Mouse (Mus musculus): ENCODE results near the gene Chd6. TPM values are rescaled to one million over a fixed set of nuclear protein-coding genes. Genes with fewer than 3 reads are reported as not detected.

Chd6 gene
- polyA plus RNA-seq, 1 experiment from 2014 or later, result 23.2 TPM

GRCm38 (mm10) chr2:160914656-160915055 is 194.2 kb downstream of the Chd6 start:
- no peak for ATAC-seq
- no peak for TF ChIP-seq CTCF (IDR thresholded peaks at IDR 0.05)
- CTCF ChIA-PET, result interaction anchor here (1.0 kb wide), 1 partner anchor 12 kb away, joined by 3 read pairs; no protein-coding TSS in a partner anchor
- H3K27me3 ChIP-seq, result peaks cover 60% of the 10 kb centered on the region
- DNase-seq (ENCODE audit: low read depth, low spot score), result no peak
- in situ Hi-C loops (cut with MboI; ENCODE audit: low pct_unique_long_range_greater_than_20kb), result no loop called here
- POLR2A ChIA-PET, result no interaction called here

GRCm38 (mm10) chr2:160912231-160912671 is 196.6 kb downstream of the Chd6 start, which contains the start of gene Emilin3:
Emilin3 (minus strand) TSS chr2:160912328.
- POLR2A ChIA-PET, result no interaction called here
- in situ Hi-C loops (cut with MboI; ENCODE audit: low pct_unique_long_range_greater_than_20kb), result no loop called here
- ATAC-seq, result no peak
- CTCF ChIA-PET, result no interaction called here
- TF ChIP-seq CTCF (IDR thresholded peaks at IDR 0.05), result no peak
- no peak for DNase-seq (ENCODE audit: low read depth, low spot score)
- peaks cover 62% of the 10 kb centered on the region for H3K27me3 ChIP-seq

GRCm38 (mm10) chr2:160911558-160912201 is 197.2 kb downstream of the Chd6 start:
- ChIA-PET POLR2A (no interaction called here), CTCF (no interaction called here)
- in situ Hi-C loops (cut with MboI; ENCODE audit: low pct_unique_long_range_greater_than_20kb), result no loop called here
- DNase-seq (ENCODE audit: low read depth, low spot score) (no peak), ATAC-seq (no peak)
- peaks cover 57% of the 10 kb centered on the region for H3K27me3 ChIP-seq
- TF ChIP-seq CTCF (IDR thresholded peaks at IDR 0.05), result no peak

- peaks cover 50% of the 10 kb centered on the region for H3K27me3 ChIP-seq
These were observed 198.2 kb downstream of the Chd6 start for GRCm38 (mm10) chr2:160910633-160911032.

GRCm38 (mm10) chr2:160908607-160909006 is 200.3 kb downstream of the Chd6 start:
- no peak for DNase-seq (ENCODE audit: low read depth, low spot score)
- ChIA-PET CTCF (no interaction called here), POLR2A (no interaction called here)
- no peak for TF ChIP-seq CTCF (IDR thresholded peaks at IDR 0.05)
- H3K27me3 ChIP-seq, result peaks cover 34% of the 10 kb centered on the region
- ATAC-seq, result no peak
- in situ Hi-C loops (cut with MboI; ENCODE audit: low pct_unique_long_range_greater_than_20kb), result no loop called here

More at GRCm38 (mm10) chr2:160910633-160911032, 198.2 kb downstream of the Chd6 start:
- no peak for TF ChIP-seq CTCF (IDR thresholded peaks at IDR 0.05)
- ChIA-PET CTCF (interaction anchor here (0.8 to 1.0 kb wide), 2 partner anchors 167 to 286 kb away, joined by 3 to 4 read pairs; no protein-coding TSS in a partner anchor), POLR2A (no interaction called here)
- DNase-seq (ENCODE audit: low read depth, low spot score) (no peak), ATAC-seq (no peak)
- in situ Hi-C loops (cut with MboI; ENCODE audit: low pct_unique_long_range_greater_than_20kb), result no loop called here

GRCm38 (mm10) chr2:160906101-160906500 is 202.8 kb downstream of the Chd6 start:
- H3K27me3 ChIP-seq, result peaks cover 16% of the 10 kb centered on the region
- CTCF ChIA-PET, result no interaction called here
- POLR2A ChIA-PET, result no interaction called here
- no peak for TF ChIP-seq CTCF (IDR thresholded peaks at IDR 0.05)
- DNase-seq (ENCODE audit: low read depth, low spot score) (no peak), ATAC-seq (no peak)
- in situ Hi-C loops (cut with MboI; ENCODE audit: low pct_unique_long_range_greater_than_20kb), result no loop called here

GRCm38 (mm10) chr2:160905301-160905700 is 203.6 kb downstream of the Chd6 start:
- ChIA-PET POLR2A (interaction anchor here (0.6 kb wide), 1 partner anchor 22 kb away, joined by 3 read pairs; no protein-coding TSS in a partner anchor), CTCF (no interaction called here)
- ATAC-seq (no peak), DNase-seq (ENCODE audit: low read depth, low spot score) (no peak)
- peaks cover 8% of the 10 kb centered on the region for H3K27me3 ChIP-seq
- in situ Hi-C loops (cut with MboI; ENCODE audit: low pct_unique_long_range_greater_than_20kb), result no loop called here
- no peak for TF ChIP-seq CTCF (IDR thresholded peaks at IDR 0.05)

GRCm38 (mm10) chr2:160901656-160902412 is 207.0 kb downstream of the Chd6 start:
- no peak for TF ChIP-seq CTCF (IDR thresholded peaks at IDR 0.05)
- ChIA-PET POLR2A (interaction anchor here (0.6 kb wide), 1 partner anchor 31 kb away, joined by 5 read pairs; no protein-coding TSS in a partner anchor), CTCF (interaction anchor here (0.9 kb wide), 2 partner anchors 13 to 309 kb away, joined by 3 read pairs; no protein-coding TSS in a partner anchor)
- ATAC-seq (no peak), DNase-seq (ENCODE audit: low read depth, low spot score) (no peak)
- H3K27me3 ChIP-seq, result no peaks in the 10 kb centered on the region
- in situ Hi-C loops (cut with MboI; ENCODE audit: low pct_unique_long_range_greater_than_20kb), result no loop called here

Other genes with a start within 250 kb of the Chd6 start
- 14.6 TPM for gene Zhx3, start 236.1 kb downstream of the Chd6 start, polyA plus RNA-seq (2021)
- 2.3 TPM for gene Lpin3, start 228.4 kb downstream of the Chd6 start, polyA plus RNA-seq (2021)
- gene Emilin3, start 196.7 kb downstream of the Chd6 start, polyA plus RNA-seq (2021), result not detected

Data from Patski (cell line).